Mouse (Mus musculus) heart, adult 2 months (tissue): ENCODE measurements around the gene Hist2h2ab.
A peak's percentile ranks its signal among the peaks of the same experiment; 100 is the strongest.

Experiments
- CTCF ChIP-seq: fragments of 200-600 bp; IDR thresholded peaks from 2 replicates; pipeline ENCODE4 v1.8.1; 2022; ENCODE audit warnings: antibody characterized with exemption, mild to moderate bottlenecking, moderate library complexity
- EP300 ChIP-seq: fragments of 200-500 bp; IDR thresholded peaks from 2 replicates; pipeline ENCODE4 v1.6.1; 2011; ENCODE audit warnings: low read depth, low read length, control low read depth; ENCODE audit not compliant: insufficient read depth
- POLR2A ChIP-seq: fragments of 200-500 bp; IDR thresholded peaks from 2 replicates; pipeline ENCODE4 v1.6.1; 2011; ENCODE audit warnings: mild to moderate bottlenecking, low read depth, low read length, control low read depth; ENCODE audit not compliant: insufficient read depth

DNA sequence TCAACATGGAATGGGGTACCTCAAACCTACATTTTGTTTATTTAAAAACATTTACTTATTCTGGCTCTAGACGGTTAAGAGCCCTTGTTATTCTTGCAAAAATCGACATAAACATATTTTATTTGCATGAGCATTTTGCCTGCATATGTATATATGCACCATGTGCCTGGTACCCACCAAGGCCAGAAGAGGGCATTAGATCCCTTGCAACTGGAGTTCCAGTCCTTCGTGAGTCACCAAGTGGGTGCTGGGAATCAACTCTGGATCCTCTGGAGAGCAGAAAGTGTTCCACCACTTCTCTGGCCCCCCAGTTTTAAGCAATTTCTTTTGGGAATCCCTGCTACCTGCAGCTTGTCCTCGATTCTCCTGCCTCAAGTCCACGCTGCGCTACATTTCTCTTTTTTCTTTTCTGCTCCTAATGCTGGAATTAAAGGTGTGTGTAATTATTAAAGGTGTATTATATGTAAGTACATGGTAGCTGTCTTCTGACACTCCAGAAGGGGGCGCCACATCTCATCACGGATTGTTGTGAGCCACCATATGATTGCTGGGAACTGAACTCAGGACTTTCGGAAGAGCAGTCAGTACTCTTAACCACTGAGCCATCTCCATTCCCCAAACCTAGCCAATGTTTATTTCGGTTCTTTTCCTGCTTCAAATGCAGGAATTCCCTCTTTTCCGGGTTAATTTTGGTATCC, 23.9 kb upstream of the Hist2h2ab start:
- TF ChIP-seq EP300 (no peak), POLR2A (0 out of 2 replicates have a peak, but pooled peaks have one; percentile 29), CTCF (peak; percentile 41)
